Mouse (Mus musculus) G1E (cell line): ENCODE data around the gene Frmd8. TPM values are rescaled to one million over a fixed set of nuclear protein-coding genes. Genes with fewer than 3 reads are reported as not detected.
A peak's percentile ranks its signal among the peaks of the same experiment; 100 is the strongest.

Source experiments
- ATAC-seq: 2 replicates; pipeline ENCODE4 v1.8.0; 2016; ENCODE audit warnings: mild to moderate bottlenecking; ENCODE audit not compliant: insufficient number of reproducible peaks, poor library complexity, low FRiP score, severe bottlenecking; ENCODE audit errors: extremely low read depth
- DNase-seq: peaks from one replicate; pipeline ENCODE4 v3.0.0; 2012; ENCODE audit warnings: low spot score
- H3K27me3 ChIP-seq: 2 replicates; pipeline ENCODE4 v1.6.1; 2012; ENCODE audit warnings: mild to moderate bottlenecking, low read length, inconsistent platforms; ENCODE audit not compliant: insufficient read depth
- H3K36me3 ChIP-seq: replicated peaks from 2 replicates; pipeline ENCODE3; 2012; ENCODE audit warnings: mild to moderate bottlenecking, inconsistent platforms
- H3K4me1 ChIP-seq: 2 replicates; pipeline ENCODE4 v1.6.1; 2012; ENCODE audit warnings: low read depth, low read length, inconsistent platforms, mixed read lengths; ENCODE audit not compliant: insufficient read depth
- H3K4me3 ChIP-seq: 2 replicates; pipeline ENCODE4 v1.5.1; 2012; ENCODE audit warnings: low read depth, mild to moderate bottlenecking, inconsistent platforms, low read length, moderate library complexity, mixed read lengths
- H3K9me3 ChIP-seq: replicated peaks from 2 replicates; pipeline ENCODE4 v1.6.1; 2012; ENCODE audit warnings: inconsistent platforms
- CTCF ChIP-seq: IDR thresholded peaks from 2 replicates; pipeline ENCODE4 v1.5.1; 2012; ENCODE audit warnings: low read depth, low read length, inconsistent platforms, mixed read lengths
- GATA1 ChIP-seq: IDR thresholded peaks from 2 replicates; pipeline ENCODE4 v1.6.1; 2012; ENCODE audit warnings: borderline replicate concordance, low read length, inconsistent platforms, mixed read lengths
- GATA2 ChIP-seq: IDR thresholded peaks from 2 replicates; pipeline ENCODE4 v1.6.1; 2012; ENCODE audit warnings: low read depth, low read length, inconsistent platforms, borderline replicate concordance
- POLR2AphosphoS5 ChIP-seq: IDR thresholded peaks from 2 replicates; pipeline ENCODE4 v1.6.1; 2012; ENCODE audit warnings: low read depth, low read length, inconsistent platforms; ENCODE audit not compliant: insufficient replicate concordance
- TAL1 ChIP-seq: conservative IDR thresholded peaks from 2 replicates; pipeline ENCODE4 v1.6.1; 2012; ENCODE audit warnings: low read depth, low read length, inconsistent platforms, mixed read lengths
- polyA plus RNA-seq: library from polyadenylated mRNA; stranded (reverse); fragments of >175 nt; gene quantifications from 2 replicates; pipeline ENCODE4 v1.2.3, GENCODE M21; 2012
- total RNA-seq, 2 experiments: library from RNA; stranded (forward) in 1 of 2; stranded (reverse) in 1 of 2; fragments of 200-1000 nt in 1 of 2; fragments of >200 nt in 1 of 2; fragmentation: Nextera tagmentation in 1 of 2; gene quantifications; 2 replicates each; pipeline ENCODE4 v1.2.3; 2014 to 2017

Frmd8 gene
- total and polyA plus RNA-seq, 3 experiments = 15.1 to 21.9 (median 15.2) TPM

DNA sequence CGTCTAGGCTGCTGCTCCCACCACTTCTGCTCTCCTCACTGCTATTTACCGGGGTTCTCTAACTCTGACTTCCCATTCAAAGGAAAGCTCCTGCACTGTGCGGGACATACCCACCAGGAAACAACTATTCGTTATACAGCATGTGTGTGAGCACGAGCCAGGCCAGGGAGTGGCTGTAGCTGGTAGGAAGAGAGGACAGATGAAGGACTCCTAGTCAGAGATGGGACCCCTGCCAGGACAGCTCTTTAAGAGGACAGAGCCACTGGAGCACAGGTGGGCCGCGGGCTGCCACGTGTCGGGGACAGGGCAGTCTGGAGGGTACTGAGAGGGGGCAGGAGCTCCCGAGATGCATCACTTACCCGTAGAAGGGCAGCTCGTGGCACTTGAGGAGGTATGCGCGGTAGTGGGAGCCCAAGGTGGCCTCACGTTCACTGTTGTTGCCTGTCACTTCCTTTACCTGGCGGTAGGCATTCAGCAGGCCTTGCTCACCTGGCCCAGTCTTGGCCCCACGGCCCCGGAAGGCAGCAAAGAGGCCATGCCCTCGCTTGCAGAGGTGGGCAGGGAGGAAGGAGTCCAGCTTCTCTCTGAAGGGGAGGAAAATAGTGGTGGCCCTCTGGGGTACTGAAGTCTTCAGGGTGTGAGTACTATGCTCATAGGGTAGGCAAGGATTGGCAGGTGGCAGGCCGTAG lies 10.2 kb downstream of the Frmd8 start:
- Histone ChIP-seq H3K4me1 (no peaks in the 10 kb centered on the region), H3K9me3 (peaks cover 10% of the 10 kb centered on the region), H3K36me3 (peaks cover 92% of the 10 kb centered on the region), H3K4me3 (no peak overlapping the region), H3K27me3 (no peaks in the 10 kb centered on the region)
- TF ChIP-seq GATA1 = no peak
- no peak for TF ChIP-seq GATA2
- no peak for TF ChIP-seq TAL1
- TF ChIP-seq POLR2AphosphoS5 = no peak
- TF ChIP-seq CTCF = no peak
- DNase-seq (no peak), ATAC-seq (no peak)

DNA sequence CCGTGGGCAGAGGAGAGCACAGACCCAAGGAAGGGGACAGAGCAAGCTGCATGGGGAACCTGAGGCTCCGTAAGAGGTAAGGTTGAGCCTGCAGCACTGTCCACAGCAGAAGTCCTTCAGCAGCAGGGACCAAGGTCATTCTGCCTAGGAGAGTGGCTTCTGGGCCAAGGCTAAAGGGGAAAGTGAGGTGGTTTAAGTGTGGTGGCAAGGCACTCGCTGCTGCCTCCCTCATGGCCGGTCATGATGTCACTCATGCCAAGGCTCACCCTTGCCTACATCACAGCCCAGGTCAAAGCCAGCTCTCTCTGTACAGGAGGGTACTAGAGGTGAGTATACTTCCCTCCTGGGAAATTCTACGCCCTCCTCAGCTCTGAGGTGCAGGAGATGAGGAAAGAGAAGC lies 11.3 kb downstream of the Frmd8 start:
- no peak for TF ChIP-seq GATA1
- no peak for TF ChIP-seq TAL1
- no peak for TF ChIP-seq POLR2AphosphoS5
- Histone ChIP-seq H3K9me3 (peaks cover 10% of the 10 kb centered on the region), H3K36me3 (peaks cover 91% of the 10 kb centered on the region), H3K27me3 (no peaks in the 10 kb centered on the region), H3K4me1 (no peaks in the 10 kb centered on the region), H3K4me3 (no peak overlapping the region)
- no peak for DNase-seq
- no peak for ATAC-seq

GRCm38 (mm10) chr19:5862335-5863085 lies 12.6 kb downstream of the Frmd8 start:
- TF ChIP-seq CTCF (no peak), POLR2AphosphoS5 (no peak), GATA2 (no peak), TAL1 (no peak), GATA1 (no peak)
- ATAC-seq (no peak), DNase-seq (no peak)
- no peaks in the 10 kb centered on the region for H3K4me1 ChIP-seq
- no peaks in the 10 kb centered on the region for H3K27me3 ChIP-seq
- 0 out of 2 replicates have a peak overlapping the region, but pooled peaks have one; percentile 1 for H3K4me3 ChIP-seq
- H3K9me3 ChIP-seq = peaks cover 10% of the 10 kb centered on the region
- peaks cover 91% of the 10 kb centered on the region for H3K36me3 ChIP-seq

DNA sequence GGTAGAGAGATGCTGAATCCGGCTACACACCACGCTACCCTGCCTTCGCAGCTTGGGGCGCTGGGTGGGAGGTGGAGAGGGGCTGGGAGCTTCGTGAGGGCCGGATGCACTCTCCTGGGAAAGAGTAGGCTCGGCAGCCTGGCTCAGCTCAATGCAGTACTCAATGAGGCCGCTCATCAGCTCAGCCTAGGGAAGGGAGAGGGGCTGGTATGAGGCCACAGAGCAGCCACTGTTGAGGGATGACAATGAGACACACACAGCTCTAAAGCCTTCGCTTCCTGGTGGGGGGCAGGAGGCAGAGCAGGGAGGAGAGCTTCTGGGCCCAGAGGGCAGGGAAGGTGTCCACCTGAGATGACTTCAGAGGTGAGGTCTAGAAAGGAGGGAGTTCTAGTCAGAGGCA lies 18.5 kb downstream of the Frmd8 start:
- no peak for TF ChIP-seq POLR2AphosphoS5
- no peak for TF ChIP-seq GATA1
- TF ChIP-seq GATA2 = no peak
- TF ChIP-seq TAL1 = no peak
- no peak for TF ChIP-seq CTCF

DNA sequence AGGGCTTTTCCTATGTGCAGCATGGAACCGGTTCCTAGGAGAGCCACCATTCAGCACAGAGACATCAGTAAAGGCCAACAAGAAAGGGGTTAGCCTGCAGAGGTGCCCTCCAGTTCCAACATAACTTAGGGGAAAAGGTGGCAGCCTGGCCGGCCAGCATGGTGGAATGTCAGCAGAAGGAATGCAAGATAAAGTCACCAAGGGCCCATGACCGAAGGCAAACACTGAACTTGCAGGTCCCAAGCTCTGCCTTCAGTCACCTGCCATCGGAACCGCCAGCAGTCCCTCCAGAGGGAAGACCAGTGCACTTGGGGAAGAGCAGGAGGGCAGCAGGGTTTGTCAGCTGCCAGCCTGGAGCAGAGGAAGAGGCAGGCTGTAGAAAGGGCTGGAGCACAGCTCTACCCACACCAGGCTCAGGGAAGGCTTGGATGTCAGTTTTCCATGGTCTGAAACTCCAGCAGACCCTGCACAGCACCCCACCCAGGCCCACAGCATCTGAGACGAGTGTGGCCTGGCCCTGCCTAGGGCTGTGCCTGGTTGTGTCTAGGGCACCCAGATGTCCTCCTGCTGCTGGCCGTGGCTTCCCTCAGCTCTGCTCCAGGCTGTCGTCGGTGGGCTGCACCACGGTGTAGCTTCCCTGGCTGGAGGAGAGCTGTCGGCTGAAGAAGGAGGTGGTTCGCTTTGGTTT lies 22.9 kb downstream of the Frmd8 start:
- peaks cover 57% of the 10 kb centered on the region for H3K36me3 ChIP-seq
- no peak for TF ChIP-seq TAL1
- TF ChIP-seq CTCF = no peak
- TF ChIP-seq GATA2 = no peak
- TF ChIP-seq POLR2AphosphoS5 = no peak
- no peak for TF ChIP-seq GATA1
- no peaks in the 10 kb centered on the region for H3K27me3 ChIP-seq
- peaks cover 57% of the 10 kb centered on the region for H3K4me1 ChIP-seq
- H3K9me3 ChIP-seq = no peaks in the 10 kb centered on the region
- no peak for ATAC-seq
- peak overlapping the region; percentile 50; the same call in 1 of the 2 replicates for H3K4me3 ChIP-seq
- DNase-seq = no peak

More for the DNA sequence above, 18.5 kb downstream of the Frmd8 start:
- Histone ChIP-seq H3K27me3 (no peaks in the 10 kb centered on the region), H3K36me3 (peaks cover 85% of the 10 kb centered on the region), H3K4me3 (no peak overlapping the region), H3K9me3 (peaks cover 4% of the 10 kb centered on the region), H3K4me1 (peaks cover 13% of the 10 kb centered on the region)
- no peak for ATAC-seq
- no peak for DNase-seq

GRCm38 (mm10) chr19:5851481-5851971 lies 23.5 kb downstream of the Frmd8 start:
- Histone ChIP-seq H3K4me3 (peak overlapping the region; percentile 50; the same call in 1 of the 2 replicates), H3K36me3 (peaks cover 51% of the 10 kb centered on the region), H3K9me3 (no peaks in the 10 kb centered on the region), H3K27me3 (no peaks in the 10 kb centered on the region), H3K4me1 (peaks cover 63% of the 10 kb centered on the region)
- DNase-seq (no peak), ATAC-seq (no peak)
- TF ChIP-seq GATA1 (no peak), POLR2AphosphoS5 (no peak), GATA2 (no peak), CTCF (no peak), TAL1 (no peak)
